Mouse (Mus musculus) testis, adult 2 months (tissue): ENCODE measurements at regions not wholly inside any gene's neighbourhood (a gene's known extent, or its start where the extent isn't known, plus 50 kb on each side); places are given as distances from the start of the nearest gene placed in this dataset.

ENCODE experiments used
- CTCF ChIP-seq: fragments of 200-500 bp; IDR thresholded peaks from 2 replicates; pipeline ENCODE4 v1.5.1; 2012; ENCODE audit warnings: low read depth, mild to moderate bottlenecking, inconsistent platforms, low read length, moderate library complexity; ENCODE audit not compliant: control insufficient read depth, insufficient read depth, insufficient replicate concordance
- POLR2A ChIP-seq: fragments of 200-500 bp; IDR thresholded peaks from 2 replicates; pipeline ENCODE4 v1.6.1; 2012; ENCODE audit warnings: low read depth, mild to moderate bottlenecking, inconsistent platforms, low read length, moderate library complexity; ENCODE audit not compliant: control insufficient read depth

DNA sequence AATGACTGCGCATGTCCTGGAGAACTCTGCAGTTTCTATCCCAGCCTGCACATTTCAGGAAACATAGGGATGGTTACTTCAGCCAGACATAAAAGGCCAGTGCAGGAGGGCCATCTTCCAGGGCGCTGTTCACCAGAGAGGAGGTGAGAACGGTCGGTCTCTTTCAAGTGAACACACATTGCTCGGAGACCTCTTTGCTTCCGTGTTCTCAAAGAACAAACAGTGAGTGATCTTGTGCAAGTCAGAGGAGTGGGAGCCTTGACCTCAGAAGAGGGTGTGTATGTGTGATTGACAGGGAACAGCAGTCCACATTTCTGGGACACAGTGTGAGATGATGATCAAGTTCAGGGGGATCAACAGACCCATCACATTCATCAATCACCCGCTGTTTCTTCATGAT, 102.7 kb upstream of the Hs3st3a1 start:
- TF ChIP-seq CTCF = no peak
- no peak for TF ChIP-seq POLR2A
